Mouse (Mus musculus) embryonic facial prominence, embryonic 15.5 days (tissue): Measurements from ENCODE around the gene Ahnak. TPM values are rescaled to one million over a fixed set of nuclear protein-coding genes. Genes with fewer than 3 reads are reported as not detected.
"Not testable (repeated sequence)": the region's sequence is repeated elsewhere in the genome, so short reads cannot be mapped to it uniquely, and the experiment has no call there.

Source experiments
- ATAC-seq: fragments of 200-750 bp; cut with Nextera tagmentation; 2 replicates; pipeline ENCODE4 v1.8.0; 2017; ENCODE audit warnings: low read depth, moderate TSS enrichment; ENCODE audit not compliant: insufficient number of reproducible peaks, low FRiP score, low TSS enrichment
- H3K27ac ChIP-seq: fragments of 300-500 bp; sonication (generic); replicated peaks from 2 replicates; pipeline ENCODE4 v1.5.1; 2015; ENCODE audit warnings: mild to moderate bottlenecking, inconsistent platforms
- H3K27me3 ChIP-seq: fragments of 300-500 bp; sonication (generic); 2 replicates; pipeline ENCODE4 v1.6.1; 2015; ENCODE audit warnings: inconsistent platforms
- H3K36me3 ChIP-seq: fragments of 300-500 bp; sonication (generic); 2 replicates; pipeline ENCODE4 v1.6.1; 2015; ENCODE audit warnings: mild to moderate bottlenecking, inconsistent platforms
- H3K4me1 ChIP-seq: fragments of 300-500 bp; sonication (generic); 2 replicates; pipeline ENCODE4 v1.6.1; 2015; ENCODE audit warnings: inconsistent platforms
- H3K4me2 ChIP-seq: fragments of 300-500 bp; sonication (generic); replicated peaks from 2 replicates; pipeline ENCODE4 v1.6.1; 2015; ENCODE audit warnings: mild to moderate bottlenecking, inconsistent platforms
- H3K4me3 ChIP-seq: fragments of 300-500 bp; sonication (generic); replicated peaks from 2 replicates; pipeline ENCODE4 v1.5.1; 2015; ENCODE audit warnings: mild to moderate bottlenecking, inconsistent platforms
- H3K9ac ChIP-seq: fragments of 300-500 bp; sonication (generic); 2 replicates; pipeline ENCODE4 v1.6.1; 2015; ENCODE audit warnings: inconsistent platforms
- H3K9me3 ChIP-seq: fragments of 300-500 bp; sonication (generic); replicated peaks from 2 replicates; pipeline ENCODE4 v1.6.1; 2016; ENCODE audit warnings: inconsistent platforms
- WGBS: fragments of 180-500 bp; shearing (Covaris S2); methylation state at CpG from one replicate; pipeline ENCODE4 v1.1.7; 2015; 5-methylcytosine and 5-hydroxymethylcytosine counted together
- polyA plus RNA-seq: library from polyadenylated mRNA; unstranded; fragments of >200 nt; fragmentation: Nextera tagmentation; extraction: Ambion mirVana; gene quantifications from 2 replicates; pipeline ENCODE4 v1.2.1, GENCODE M21; 2015

The Ahnak gene
- polyA plus RNA-seq, 1 experiment from 2014 or later, result 71.9 TPM

- Histone ChIP-seq H3K9me3 (no peaks in the 10 kb centered on the region), H3K4me1 (peaks cover 34% of the 10 kb centered on the region), H3K4me2 (no peak overlapping the region), H3K36me3 (no peaks in the 10 kb centered on the region), H3K27ac (peak overlapping the region; percentile 56), H3K9ac (no peak overlapping the region), H3K4me3 (no peak overlapping the region), H3K27me3 (no peaks in the 10 kb centered on the region)
- WGBS, result 40% methylated on average over 5 of the region's 5 CpGs
- ATAC-seq, result no peak
Measured at GRCm38 (mm10) chr19:9106096-9106495, 117.0 kb downstream of the Ahnak start.

- no peaks in the 10 kb centered on the region for H3K9me3 ChIP-seq
- H3K4me2 ChIP-seq, result no peak overlapping the region
- WGBS, result 26% methylated on average over 4 of the region's 4 CpGs
- 0 out of 2 replicates have a peak, but pooled peaks have one; percentile 31 for ATAC-seq
- no peaks in the 10 kb centered on the region for H3K27me3 ChIP-seq
- no peak overlapping the region for H3K4me3 ChIP-seq
- no peak overlapping the region for H3K9ac ChIP-seq
- no peaks in the 10 kb centered on the region for H3K36me3 ChIP-seq
- H3K27ac ChIP-seq, result peak overlapping the region; percentile 56
- H3K4me1 ChIP-seq, result peaks cover 34% of the 10 kb centered on the region
Measured at GRCm38 (mm10) chr19:9106751-9107378, 117.8 kb downstream of the Ahnak start.

- no peak overlapping the region for H3K4me3 ChIP-seq
- H3K9ac ChIP-seq, result no peak overlapping the region
- no peaks in the 10 kb centered on the region for H3K27me3 ChIP-seq
- ATAC-seq, result peak; percentile 37; the same call in 1 of the 2 replicates
- H3K4me2 ChIP-seq, result no peak overlapping the region
- H3K36me3 ChIP-seq, result 0 out of 2 replicates have a peak, but pooled peaks cover 4% of the 10 kb centered on the region
- H3K27ac ChIP-seq, result peak overlapping the region; percentile 56
- no peaks in the 10 kb centered on the region for H3K9me3 ChIP-seq
- peaks cover 34% of the 10 kb centered on the region for H3K4me1 ChIP-seq
- WGBS, result 65% methylated on average over 1 of the region's 1 CpGs
Measured at GRCm38 (mm10) chr19:9107379-9107755, 118.3 kb downstream of the Ahnak start.

- H3K27me3 ChIP-seq, result no peaks in the 10 kb centered on the region
- H3K9ac ChIP-seq, result no peak overlapping the region
- H3K36me3 ChIP-seq, result peaks cover 15% of the 10 kb centered on the region; the same call in 1 of the 2 replicates
- H3K9me3 ChIP-seq, result no peaks in the 10 kb centered on the region
- no peak for ATAC-seq
- H3K4me2 ChIP-seq, result no peak overlapping the region
- H3K4me1 ChIP-seq, result peaks cover 34% of the 10 kb centered on the region
- H3K4me3 ChIP-seq, result no peak overlapping the region
- WGBS, result 85% methylated on average over 1 of the region's 1 CpGs
- no peak overlapping the region for H3K27ac ChIP-seq
Measured at GRCm38 (mm10) chr19:9108536-9108935, 119.5 kb downstream of the Ahnak start.

- Histone ChIP-seq H3K9ac (peak overlapping the region; percentile 21; the same call in 1 of the 2 replicates), H3K4me2 (no peak overlapping the region), H3K27me3 (no peaks in the 10 kb centered on the region), H3K4me1 (peaks cover 23% of the 10 kb centered on the region), H3K36me3 (peaks cover 18% of the 10 kb centered on the region; the same call in 1 of the 2 replicates), H3K4me3 (no peak overlapping the region), H3K27ac (no peak overlapping the region), H3K9me3 (no peaks in the 10 kb centered on the region)
- ATAC-seq, result peak; percentile 28; the same call in 1 of the 2 replicates
- WGBS, result 54% methylated on average over 4 of the region's 4 CpGs
Measured at GRCm38 (mm10) chr19:9110182-9110869, 121.2 kb downstream of the Ahnak start.

GRCm38 (mm10) chr19:9112043-9112442 is 123.0 kb downstream of the Ahnak start:
- H3K27me3 ChIP-seq, result no peaks in the 10 kb centered on the region
- H3K4me1 ChIP-seq, result peaks cover 6% of the 10 kb centered on the region
- ATAC-seq, result no peak
- 68% methylated on average over 8 of the region's 8 CpGs for WGBS
- no peak overlapping the region for H3K4me2 ChIP-seq
- H3K9me3 ChIP-seq, result no peaks in the 10 kb centered on the region
- H3K9ac ChIP-seq, result no peak overlapping the region
- H3K27ac ChIP-seq, result no peak overlapping the region
- H3K4me3 ChIP-seq, result no peak overlapping the region
- peaks cover 21% of the 10 kb centered on the region; the same call in 1 of the 2 replicates for H3K36me3 ChIP-seq

GRCm38 (mm10) chr19:9116268-9116667 is 127.2 kb downstream of the Ahnak start:
- no peak overlapping the region for H3K27ac ChIP-seq
- H3K4me2 ChIP-seq, result no peak overlapping the region
- 84% methylated on average over 4 of the region's 4 CpGs for WGBS
- no peak overlapping the region for H3K4me3 ChIP-seq
- H3K9me3 ChIP-seq, result no peaks in the 10 kb centered on the region
- no peaks in the 10 kb centered on the region for H3K4me1 ChIP-seq
- peaks cover 21% of the 10 kb centered on the region; the same call in 1 of the 2 replicates for H3K36me3 ChIP-seq
- H3K27me3 ChIP-seq, result no peaks in the 10 kb centered on the region
- no peak overlapping the region for H3K9ac ChIP-seq
- no peak for ATAC-seq

GRCm38 (mm10) chr19:9117275-9117674 is 128.2 kb downstream of the Ahnak start:
- Histone ChIP-seq H3K9ac (no peak overlapping the region), H3K27me3 (no peaks in the 10 kb centered on the region), H3K4me1 (no peaks in the 10 kb centered on the region), H3K27ac (no peak overlapping the region), H3K36me3 (peaks cover 18% of the 10 kb centered on the region; the same call in 1 of the 2 replicates), H3K4me3 (no peak overlapping the region), H3K9me3 (no peaks in the 10 kb centered on the region), H3K4me2 (no peak overlapping the region)
- no peak for ATAC-seq
- 75% methylated on average over 5 of the region's 5 CpGs for WGBS

GRCm38 (mm10) chr19:9119655-9120425 is 130.8 kb downstream of the Ahnak start:
- ATAC-seq, result no peak
- H3K4me2 ChIP-seq, result no peak overlapping the region
- H3K9me3 ChIP-seq, result no peaks in the 10 kb centered on the region
- WGBS, result 85% methylated on average over 3 of the region's 3 CpGs
- H3K9ac ChIP-seq, result no peak overlapping the region
- H3K4me1 ChIP-seq, result no peaks in the 10 kb centered on the region
- no peak overlapping the region for H3K27ac ChIP-seq
- H3K4me3 ChIP-seq, result no peak overlapping the region
- no peaks in the 10 kb centered on the region for H3K27me3 ChIP-seq
- peaks cover 4% of the 10 kb centered on the region; the same call in 1 of the 2 replicates for H3K36me3 ChIP-seq

GRCm38 (mm10) chr19:9122390-9122789 is 133.3 kb downstream of the Ahnak start:
- no peak overlapping the region for H3K4me3 ChIP-seq
- ATAC-seq, result no peak
- H3K27ac ChIP-seq, result no peak overlapping the region
- WGBS, result 94% methylated on average over 1 of the region's 1 CpGs
- H3K4me2 ChIP-seq, result no peak overlapping the region
- no peak overlapping the region for H3K9ac ChIP-seq
- H3K4me1 ChIP-seq, result no peaks in the 10 kb centered on the region
- H3K9me3 ChIP-seq, result no peaks in the 10 kb centered on the region
- no peaks in the 10 kb centered on the region for H3K36me3 ChIP-seq
- no peaks in the 10 kb centered on the region for H3K27me3 ChIP-seq

- not testable (repeated sequence) for ATAC-seq, H3K36me3 ChIP-seq, H3K9ac ChIP-seq, H3K4me1 ChIP-seq, H3K27me3 ChIP-seq, H3K27ac ChIP-seq, H3K4me3 ChIP-seq, H3K9me3 ChIP-seq, H3K4me2 ChIP-seq
- WGBS, result 91% methylated on average over 2 of the region's 2 CpGs
Measured at GRCm38 (mm10) chr19:9123986-9124385, 134.9 kb downstream of the Ahnak start.
